ENCODE assay signal across 22 mouse cellular contexts in the genomic region with DNA sequence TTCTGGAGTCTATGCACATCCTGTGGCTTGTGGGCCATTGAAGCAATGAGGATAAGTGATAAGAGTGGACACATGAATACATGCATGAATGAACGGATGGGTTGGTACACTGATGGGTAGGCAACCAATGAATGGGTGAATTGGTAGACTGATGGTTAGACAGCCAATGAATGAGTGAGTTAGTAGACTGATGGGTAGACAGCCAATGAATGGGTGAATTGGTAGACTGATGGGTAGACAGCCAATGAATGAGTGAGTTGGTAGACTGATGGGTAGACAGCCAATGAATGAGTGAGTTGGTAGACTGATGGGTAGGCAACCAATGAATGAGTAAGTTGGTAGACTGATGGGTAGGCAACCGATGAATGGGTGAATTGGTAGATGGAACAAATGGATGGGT. TPM values are rescaled to one million over a fixed set of nuclear protein-coding genes. Genes with fewer than 3 reads are reported as not detected.
DNase-seq lines count a peak whose midpoint lies in the region; TF ChIP-seq lines count a peak whose summit lies in the region.
"Had no signal": no experiment of that assay in that cellular context is flagged by ENCODE, and none has a peak within 500 bp of the region (broad histone marks: within the 10 kb centered on the region; RNA-seq: fewer than 3 reads in every experiment).

No protein-coding gene starts in this region.

- H3K9me3 ChIP-seq in CH12.LX (replicated peaks; ENCODE audit: low read length), result peaks cover 3% of the 10 kb centered on the region
- H3K9me3 ChIP-seq in ES-E14 (ENCODE audit: control insufficient read depth, insufficient read depth, low read depth, low read length), result no peaks in the 10 kb centered on the region

- H3K27me3 ChIP-seq in CH12.LX (replicated peaks), result peaks cover 31% of the 10 kb centered on the region
- H3K27me3 ChIP-seq: Patski had no signal

- TF ChIP-seq POLR2A in CH12.LX (IDR thresholded peaks at IDR 0.05; ENCODE audit: low read depth, low read length), result no peak

- H3K4me1 ChIP-seq in CH12.LX (ENCODE audit: control insufficient read depth in 1 of 2, insufficient read depth in 2 of 2) (peaks cover 2 to 4% of the 10 kb centered on the region in 2 experiments; a peak in 2 of 4 replicates), ES-E14 (ENCODE audit: control insufficient read depth in 2 of 2, insufficient read depth in 2 of 2, low read length in 2 of 2, poor library complexity in 1 of 2) (peaks cover 0 to 8% of the 10 kb centered on the region in 2 experiments; a peak in 1 of 4 replicates)

- H3K4me2 ChIP-seq in CH12.LX (ENCODE audit: insufficient read depth, low read depth, poor library complexity, severe bottlenecking), result no peak overlapping the region

- intact Hi-C loops in gastrocnemius, postnatal 14 days (cut with DNase I; ENCODE audit: low total_unique reads), result no loop called here

- dilution Hi-C loops in CH12.LX (cut with MboI; ENCODE audit: extremely low pct_ligation_motif_present, extremely low pct_unique_long_range_greater_than_20kb, low sequenced_read_pairs), result no loop called here

- H3K36me3 ChIP-seq in CH12.LX (replicated peaks in 1 of 2; ENCODE audit: control insufficient read depth in 1 of 2, insufficient read depth in 1 of 2, low read length in 1 of 2) (no peaks in the 10 kb centered on the region), ES-E14 (ENCODE audit: control insufficient read depth, insufficient read depth, low read length, poor library complexity, severe bottlenecking) (no peaks in the 10 kb centered on the region)
- H3K36me3 ChIP-seq: G1E had no signal

- TF ChIP-seq EP300 in CH12.LX (IDR thresholded peaks at IDR 0.05; ENCODE audit: low read length), result no peak

- DNase-seq in CH12.LX (ENCODE audit: extremely low read depth) (peak; percentile 19), ES-E14 (ENCODE audit: low read depth, low spot score) (no peak), R1 (ENCODE audit: low read depth, low spot score) (peak; percentile 58)
- no peak for DNase-seq in ovary, postnatal 14 days (ENCODE audit: low spot score)
- no peak for DNase-seq in urinary bladder, postnatal 36 days (ENCODE audit: low spot score in 2 of 2)
- no peak for DNase-seq in gastrocnemius, postnatal 14 days
- DNase-seq: adrenal gland, adult 2 months; adrenal gland, adult 8-10 months; adrenal gland, postnatal 10 days; adrenal gland, postnatal 14 days; adrenal gland, postnatal 25 days; adrenal gland, postnatal 36 days; B cell, adult 2 months; cerebellum, adult 11 months; cerebellum, adult 11-12 months; cerebellum, adult 18-20 months; cerebellum, adult 8-10 months; cerebellum, adult 9-10 months had no signal

- no peaks in the 10 kb centered on the region for H3K79me2 ChIP-seq in CH12.LX (replicated peaks; ENCODE audit: control insufficient read depth, extremely low read depth, insufficient read depth, poor library complexity, severe bottlenecking)

- TF ChIP-seq CTCF in CH12.LX (conservative IDR thresholded peaks at IDR 0.05 in 1 of 2, IDR thresholded peaks at IDR 0.05 in 1 of 2; ENCODE audit: low read depth in 2 of 2, low read length in 2 of 2), result no peak

- H3K27ac ChIP-seq in CH12.LX (ENCODE audit: insufficient read depth, low read depth) (no peak overlapping the region), ES-E14 (ENCODE audit: insufficient read depth, low read depth, low read length, poor library complexity, severe bottlenecking) (no peak overlapping the region)

- H3K9ac ChIP-seq in CH12.LX (ENCODE audit: insufficient read depth, low read depth) (no peak overlapping the region), ES-E14 (ENCODE audit: insufficient read depth, low read depth, low read length, poor library complexity, severe bottlenecking) (no peak overlapping the region)

- H3K4me3 ChIP-seq in CH12.LX (replicated peaks in 1 of 3; ENCODE audit: low read depth in 2 of 3, low read length in 2 of 3, poor library complexity in 1 of 3) (no peak overlapping the region), ES-E14 (ENCODE audit: insufficient read depth in 1 of 2, low read depth in 1 of 2, low read length in 2 of 2, poor library complexity in 1 of 2, severe bottlenecking in 1 of 2) (no peak overlapping the region)

- in situ Hi-C loops in CH12.LX (cut with MboI; ENCODE audit: low pct_ligation_motif_present, low pct_unique_long_range_greater_than_20kb, low sequenced_read_pairs) (no loop called here), ES-E14 (cut with MboI; ENCODE audit: low sequenced_read_pairs in 2 of 2, unreplicated experiment in 2 of 2) (no loop called here)

- TF ChIP-seq RAD21 in CH12.LX (IDR thresholded peaks at IDR 0.05; ENCODE audit: low read depth, low read length), result no peak

TF ChIP-seq in CH12.LX, 34 proteins besides CTCF, POLR2A, EP300 and RAD21:
- TF ChIP-seq SMC3 (IDR thresholded peaks at IDR 0.05; ENCODE audit: low read depth, low read length), result no peak
- no peak for TF ChIP-seq NRF1 (IDR thresholded peaks at IDR 0.05; ENCODE audit: low read depth, low read length)
- TF ChIP-seq CHD2 (IDR thresholded peaks at IDR 0.05; ENCODE audit: low read length), result peak; percentile 89
- no peak for TF ChIP-seq MAFK (IDR thresholded peaks at IDR 0.05; ENCODE audit: insufficient replicate concordance, low read length)
- TF ChIP-seq E2F4 (IDR thresholded peaks at IDR 0.05; ENCODE audit: insufficient replicate concordance, low read depth, low read length), result no peak
- no peak for TF ChIP-seq MXI1 (IDR thresholded peaks at IDR 0.05; ENCODE audit: low read depth, low read length)

TF ChIP-seq in ES-E14, 5 proteins besides CTCF, POLR2A, EP300 and RAD21:
- no peak for TF ChIP-seq ZNF384 (IDR thresholded peaks at IDR 0.05; ENCODE audit: low read depth, low read length)
- peak; percentile 80 for TF ChIP-seq CHD2 (IDR thresholded peaks at IDR 0.05; ENCODE audit: low read depth, low read length)

RNA-seq across cellular contexts. Expression of gene Clmn, which starts 53.1 kb away (rescaled TPM):
- not detected in 2 replicates for total RNA-seq in CH12.LX (2012; rRNA removed)
- not detected in 2 replicates for total RNA-seq in CH12.LX (2014; rRNA removed)
- not detected in 2 replicates for polyA plus RNA-seq in CH12.LX (2012; ENCODE audit: insufficient read length, low read depth)
- 3.1 and 4.2 TPM in 2 replicates for total RNA-seq in ES-E14 (2012; rRNA removed)
- 1 to 10 TPM; 2.3 to 2.5 TPM for total RNA-seq in gastrocnemius, postnatal 14 days (2021)
- total RNA-seq: MEL had no signal
- polyA plus RNA-seq: CD4-positive, CD25-positive, alpha-beta regulatory T cell, adult 4 months; G1E had no signal

Comparison
In these comparisons a context has a peak if more than half of its experiments do, and no peak if none do; other contexts are left out.
1. DNase-seq: peak in CH12.LX (single experiment) and R1 (single experiment); none in ES-E14 (single experiment), ovary, postnatal 14 days (single experiment), urinary bladder, postnatal 36 days (0 of 2) and gastrocnemius, postnatal 14 days (single experiment).